Mouse (Mus musculus) hindbrain, embryonic 14.5 days (tissue): Measurements from ENCODE around the gene Tmem179. TPM values are rescaled to one million over a fixed set of nuclear protein-coding genes. Genes with fewer than 3 reads are reported as not detected.

Experiments used
- ATAC-seq: fragments of 200-750 bp; cut with Nextera tagmentation; 2 replicates; pipeline ENCODE4 v1.8.0; 2017; ENCODE audit warnings: moderate number of reproducible peaks, mild to moderate bottlenecking, moderate TSS enrichment, moderate library complexity; ENCODE audit not compliant: low FRiP score
- DNase-seq: peaks from one replicate; pipeline ENCODE4 v3.0.0-alpha.2; 2015; ENCODE audit warnings: low spot score
- H3K27ac ChIP-seq: fragments of 300-500 bp; sonication (generic); 2 replicates; pipeline ENCODE4 v1.5.1; 2014; ENCODE audit warnings: mild to moderate bottlenecking, moderate library complexity
- H3K27me3 ChIP-seq: fragments of 300-500 bp; sonication (generic); 2 replicates; pipeline ENCODE4 v1.6.1; 2014; ENCODE audit warnings: mild to moderate bottlenecking, low read length, mixed read lengths; ENCODE audit not compliant: control insufficient read depth, insufficient read depth
- H3K36me3 ChIP-seq: fragments of 300-500 bp; sonication (generic); replicated peaks from 2 replicates; pipeline ENCODE4 v1.6.1; 2014; ENCODE audit not compliant: control insufficient read depth, insufficient read depth
- H3K4me1 ChIP-seq: fragments of 300-500 bp; sonication (generic); replicated peaks from 2 replicates; pipeline ENCODE4 v1.6.1; 2014; ENCODE audit warnings: antibody characterized with exemption, low read length, mixed read lengths; ENCODE audit not compliant: control insufficient read depth, insufficient read depth
- H3K4me2 ChIP-seq: fragments of 300-500 bp; sonication (generic); replicated peaks from 2 replicates; pipeline ENCODE4 v1.6.1; 2014; ENCODE audit warnings: mild to moderate bottlenecking, moderate library complexity
- H3K4me3 ChIP-seq: fragments of 300-500 bp; sonication (generic); replicated peaks from 2 replicates; pipeline ENCODE4 v1.5.1; 2014; ENCODE audit warnings: mild to moderate bottlenecking, low read length
- H3K9ac ChIP-seq: fragments of 300-500 bp; sonication (generic); 2 replicates; pipeline ENCODE4 v1.6.1; 2014
- H3K9me3 ChIP-seq: fragments of 300-500 bp; sonication (generic); 2 replicates; pipeline ENCODE4 v1.6.1; 2016; ENCODE audit warnings: low read length; ENCODE audit not compliant: control insufficient read depth
- WGBS: fragments of 180-500 bp; shearing (Covaris S2); extraction: QIAGEN DNeasy Blood & Tissue Kit; methylation state at CpG from one replicate; pipeline ENCODE4 v1.1.7; 2014; 5-methylcytosine and 5-hydroxymethylcytosine counted together
- polyA plus RNA-seq: library from polyadenylated mRNA; unstranded; fragments of >200 nt; fragmentation: Nextera tagmentation; extraction: Ambion mirVana; gene quantifications from 2 replicates; pipeline ENCODE4 v1.2.1, GENCODE M21; 2014

The Tmem179 gene
- polyA plus RNA-seq, 1 experiment from 2014 or later = 64.6 TPM

- Histone ChIP-seq H3K4me1 (no peaks in the 10 kb centered on the region; the same call in 1 of the 2 replicates), H3K4me3 (no peak overlapping the region), H3K27ac (no peak overlapping the region), H3K9me3 (no peaks in the 10 kb centered on the region), H3K4me2 (no peak overlapping the region), H3K27me3 (peaks cover 4% of the 10 kb centered on the region; the same call in 1 of the 2 replicates), H3K9ac (no peak overlapping the region), H3K36me3 (no peaks in the 10 kb centered on the region)
- 81% methylated on average over 4 of the region's 4 CpGs for WGBS
- no peak for ATAC-seq
- no peak for DNase-seq
These were observed 53.3 kb downstream of the Tmem179 start for GRCm38 (mm10) chr12:112463209-112463608.

GRCm38 (mm10) chr12:112462423-112462822 lies 54.1 kb downstream of the Tmem179 start:
- H3K9ac ChIP-seq = no peak overlapping the region
- WGBS = 53% methylated on average over 12 of the region's 12 CpGs
- no peak for ATAC-seq

DNA sequence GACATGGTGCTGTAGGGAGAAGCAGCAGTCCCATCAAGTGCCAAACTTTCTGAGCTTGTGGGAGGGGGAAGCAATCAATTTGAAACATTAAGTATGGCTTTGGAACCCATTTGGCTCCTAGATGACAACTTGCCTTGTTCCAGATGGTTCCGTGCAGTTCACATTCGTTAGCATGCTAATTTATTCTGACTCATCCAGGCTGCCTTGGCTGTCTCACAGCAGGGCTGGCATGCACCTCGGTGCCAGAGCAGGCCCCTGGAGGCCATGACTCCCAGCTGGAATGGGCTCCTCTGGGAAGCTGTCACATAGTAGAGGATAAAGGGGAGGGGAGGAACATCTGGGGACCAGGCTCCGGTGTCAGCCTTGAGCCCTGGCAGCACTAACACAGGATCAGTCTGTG lies 58.7 kb downstream of the Tmem179 start:
- Histone ChIP-seq H3K27ac (no peak overlapping the region), H3K36me3 (no peaks in the 10 kb centered on the region), H3K27me3 (peaks cover 7% of the 10 kb centered on the region; the same call in 1 of the 2 replicates), H3K4me2 (no peak overlapping the region), H3K4me3 (no peak overlapping the region), H3K9ac (no peak overlapping the region), H3K4me1 (no peaks in the 10 kb centered on the region; the same call in none of the 2 replicates), H3K9me3 (no peaks in the 10 kb centered on the region)
- 11% methylated on average over 4 of the region's 4 CpGs for WGBS
- ATAC-seq (peak; percentile 79), DNase-seq (peak; percentile 59)

More at GRCm38 (mm10) chr12:112462423-112462822, 54.1 kb downstream of the Tmem179 start:
- Histone ChIP-seq H3K4me1 (no peaks in the 10 kb centered on the region; the same call in none of the 2 replicates), H3K4me3 (no peak overlapping the region), H3K36me3 (no peaks in the 10 kb centered on the region), H3K27me3 (peaks cover 4% of the 10 kb centered on the region; the same call in 1 of the 2 replicates), H3K9me3 (no peaks in the 10 kb centered on the region), H3K4me2 (no peak overlapping the region), H3K27ac (no peak overlapping the region)
- no peak for DNase-seq

GRCm38 (mm10) chr12:112456144-112456713 lies 60.3 kb downstream of the Tmem179 start:
- H3K4me1 ChIP-seq = no peaks in the 10 kb centered on the region; the same call in none of the 2 replicates
- 79% methylated on average over 6 of the region's 6 CpGs for WGBS
- H3K4me2 ChIP-seq = no peak overlapping the region
- H3K27me3 ChIP-seq = peaks cover 7% of the 10 kb centered on the region; the same call in 1 of the 2 replicates
- no peaks in the 10 kb centered on the region for H3K9me3 ChIP-seq
- no peak overlapping the region for H3K9ac ChIP-seq
- DNase-seq (no peak), ATAC-seq (no peak)
- H3K4me3 ChIP-seq = no peak overlapping the region
- H3K27ac ChIP-seq = peak overlapping the region; percentile 41; the same call in 1 of the 2 replicates
- no peaks in the 10 kb centered on the region for H3K36me3 ChIP-seq

GRCm38 (mm10) chr12:112451826-112452225 lies 64.7 kb downstream of the Tmem179 start:
- 0 out of 2 replicates have a peak overlapping the region, but pooled peaks have one; percentile 11 for H3K27ac ChIP-seq
- ATAC-seq = no peak
- 68% methylated on average over 9 of the region's 9 CpGs for WGBS

DNA sequence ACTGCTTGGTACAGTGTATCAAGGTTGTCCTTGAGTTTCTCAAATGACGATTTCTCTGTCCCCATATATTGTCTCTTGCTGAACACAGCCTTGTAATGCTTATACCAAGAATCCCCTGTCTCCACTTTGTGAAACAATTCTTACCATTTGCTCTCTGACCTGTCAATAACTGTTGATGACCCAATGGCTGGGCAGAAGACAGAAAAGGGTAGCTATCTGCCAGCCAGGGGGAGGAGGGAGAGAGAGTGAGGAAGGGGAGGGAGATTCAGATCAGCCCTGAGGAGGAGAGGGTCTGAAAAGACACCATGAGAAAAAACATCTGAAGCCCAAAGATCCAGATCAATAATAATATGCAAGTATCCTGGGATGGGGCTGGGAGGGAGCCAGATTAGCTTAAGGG lies 65.2 kb downstream of the Tmem179 start:
- Histone ChIP-seq H3K9me3 (peaks cover 9% of the 10 kb centered on the region; the same call in 1 of the 2 replicates), H3K9ac (no peak overlapping the region), H3K4me2 (no peak overlapping the region), H3K27me3 (0 out of 2 replicates have a peak, but pooled peaks cover 2% of the 10 kb centered on the region), H3K27ac (0 out of 2 replicates have a peak overlapping the region, but pooled peaks have one; percentile 11), H3K4me1 (peaks cover 8% of the 10 kb centered on the region), H3K36me3 (no peaks in the 10 kb centered on the region), H3K4me3 (no peak overlapping the region)
- ATAC-seq (no peak; the same call in 1 of the 2 replicates), DNase-seq (no peak)
- WGBS = 70% methylated on average over 1 of the region's 1 CpGs

More at GRCm38 (mm10) chr12:112451826-112452225, 64.7 kb downstream of the Tmem179 start:
- Histone ChIP-seq H3K27me3 (0 out of 2 replicates have a peak, but pooled peaks cover 2% of the 10 kb centered on the region), H3K4me1 (peaks cover 8% of the 10 kb centered on the region), H3K9ac (no peak overlapping the region), H3K9me3 (peaks cover 5% of the 10 kb centered on the region; the same call in 1 of the 2 replicates), H3K4me2 (no peak overlapping the region), H3K36me3 (no peaks in the 10 kb centered on the region), H3K4me3 (no peak overlapping the region)
- no peak for DNase-seq

GRCm38 (mm10) chr12:112450883-112451282 lies 65.7 kb downstream of the Tmem179 start:
- Histone ChIP-seq H3K9ac (no peak overlapping the region), H3K27me3 (0 out of 2 replicates have a peak, but pooled peaks cover 2% of the 10 kb centered on the region), H3K4me3 (no peak overlapping the region), H3K27ac (no peak overlapping the region), H3K4me2 (no peak overlapping the region), H3K36me3 (no peaks in the 10 kb centered on the region), H3K9me3 (peaks cover 13% of the 10 kb centered on the region; the same call in 1 of the 2 replicates), H3K4me1 (peaks cover 8% of the 10 kb centered on the region)
- DNase-seq (peak; percentile 65), ATAC-seq (0 out of 2 replicates have a peak, but pooled peaks have one; percentile 48)
- WGBS = 23% methylated on average over 6 of the region's 6 CpGs

Other genes with a start within 250 kb of the Tmem179 start
- 0.18 and 0.19 TPM in 2 replicates for gene A530016L24Rik, start 27.3 kb downstream of the Tmem179 start, polyA plus RNA-seq
- 1.0 and 1.5 TPM in 2 replicates for gene Inf2, start 72.0 kb upstream of the Tmem179 start, polyA plus RNA-seq
- 5.3 and 5.5 TPM in 2 replicates for gene Adssl1, start 103.3 kb upstream of the Tmem179 start, polyA plus RNA-seq
- 54.2 and 58.4 TPM in 2 replicates for gene Siva1, start 127.9 kb upstream of the Tmem179 start, polyA plus RNA-seq
- 69.2 and 70.3 TPM in 2 replicates for gene Akt1, start 158.1 kb upstream of the Tmem179 start, polyA plus RNA-seq
- gene Zbtb42, start 162.1 kb upstream of the Tmem179 start, polyA plus RNA-seq = 2.2 and 4.7 TPM in 2 replicates
- gene Cep170b, start 203.7 kb upstream of the Tmem179 start, polyA plus RNA-seq = 39.5 and 41.9 TPM in 2 replicates
- 7.1 and 7.9 TPM in 2 replicates for gene Pld4, start 243.9 kb upstream of the Tmem179 start, polyA plus RNA-seq